Mouse (Mus musculus) cerebellum, adult 11 months (tissue): ENCODE data around the gene Cpt1b.
"Not testable (repeated sequence)": the region's sequence is repeated elsewhere in the genome, so short reads cannot be mapped to it uniquely, and the experiment has no call there.

ENCODE experiments used
- DNase-seq: peaks from one replicate; pipeline ENCODE4 v3.0.0; 2022

Cpt1b gene

DNA sequence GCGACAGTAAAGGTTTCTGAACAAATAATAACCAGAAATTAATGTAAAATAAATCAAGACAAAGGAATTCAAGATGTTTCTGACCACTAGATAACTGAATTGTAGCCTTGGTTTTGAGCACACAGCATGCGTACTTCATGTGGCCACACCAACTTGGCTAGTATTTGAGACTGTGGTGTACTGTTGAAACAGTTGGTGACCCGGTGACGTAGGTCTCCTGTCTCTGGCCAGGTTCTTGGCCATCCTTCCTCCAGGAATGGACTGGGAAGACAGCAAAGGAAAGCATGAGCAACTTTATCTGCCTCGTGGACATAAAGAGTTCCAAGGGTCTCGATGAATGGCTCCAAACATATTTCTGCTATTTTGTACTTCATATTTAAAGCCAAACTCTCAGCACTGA is 6.1 kb upstream of the Cpt1b start:
- DNase-seq: no peak

DNA sequence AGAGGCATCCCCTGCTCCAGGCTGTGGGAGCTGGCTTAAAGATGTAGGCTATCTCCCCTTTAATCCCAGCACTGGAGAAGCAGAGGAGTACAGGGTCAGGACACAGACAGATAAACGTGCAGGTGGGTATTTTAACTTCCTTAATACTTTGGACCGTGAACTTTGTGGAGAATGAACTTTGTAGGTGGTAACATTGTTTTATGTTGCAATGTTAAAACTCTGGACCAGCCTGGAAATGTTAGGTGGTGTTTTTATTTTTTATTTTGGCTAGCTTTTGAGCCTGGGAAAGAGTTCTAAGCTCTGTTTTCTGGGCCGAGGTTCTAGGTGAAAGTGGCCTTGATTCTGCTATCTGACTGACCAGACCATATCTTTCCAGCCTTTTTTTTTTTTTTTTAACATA is 5.6 kb upstream of the Cpt1b start:
- DNase-seq: no peak

DNA sequence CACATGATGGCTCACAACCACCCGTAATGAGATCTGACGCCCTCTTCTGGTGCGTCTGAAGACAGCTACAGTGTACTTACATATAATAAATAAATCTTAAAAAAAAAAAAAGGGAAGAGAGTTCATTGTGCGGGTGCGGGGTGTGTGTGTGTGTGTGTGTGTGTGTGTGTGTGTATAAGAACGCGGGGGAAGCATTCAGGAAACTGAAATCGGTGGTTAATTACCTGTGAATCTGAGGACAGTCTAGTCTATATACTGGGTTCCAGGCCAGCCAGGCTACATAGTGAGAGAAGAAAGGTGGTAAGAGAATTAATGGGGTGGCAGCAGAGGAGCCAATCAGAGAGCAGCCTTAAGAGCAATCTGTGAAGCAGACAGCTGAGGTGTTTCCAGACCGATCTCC is 5.1 kb upstream of the Cpt1b start:
- not testable (repeated sequence) for DNase-seq

DNA sequence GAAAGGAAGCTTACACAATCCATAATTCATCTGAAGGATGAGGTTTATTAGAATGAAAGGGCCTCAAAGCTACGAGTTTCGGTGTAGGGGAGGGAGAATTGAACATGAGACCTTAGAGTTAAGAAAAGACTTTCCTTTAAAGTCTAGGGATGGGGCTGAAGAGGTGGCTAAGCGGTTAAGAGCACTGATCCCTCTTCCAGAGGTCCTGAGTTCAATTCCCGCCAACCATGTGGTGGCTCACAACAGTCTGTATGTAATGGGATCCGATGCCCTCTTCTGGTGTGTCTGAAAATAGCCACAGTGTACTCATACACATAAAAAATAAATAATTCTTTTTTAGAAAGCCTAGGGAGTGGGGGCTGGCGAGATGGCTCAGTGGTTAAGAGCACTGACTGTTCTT is 4.7 kb upstream of the Cpt1b start:
- peak; percentile 41 for DNase-seq

DNA sequence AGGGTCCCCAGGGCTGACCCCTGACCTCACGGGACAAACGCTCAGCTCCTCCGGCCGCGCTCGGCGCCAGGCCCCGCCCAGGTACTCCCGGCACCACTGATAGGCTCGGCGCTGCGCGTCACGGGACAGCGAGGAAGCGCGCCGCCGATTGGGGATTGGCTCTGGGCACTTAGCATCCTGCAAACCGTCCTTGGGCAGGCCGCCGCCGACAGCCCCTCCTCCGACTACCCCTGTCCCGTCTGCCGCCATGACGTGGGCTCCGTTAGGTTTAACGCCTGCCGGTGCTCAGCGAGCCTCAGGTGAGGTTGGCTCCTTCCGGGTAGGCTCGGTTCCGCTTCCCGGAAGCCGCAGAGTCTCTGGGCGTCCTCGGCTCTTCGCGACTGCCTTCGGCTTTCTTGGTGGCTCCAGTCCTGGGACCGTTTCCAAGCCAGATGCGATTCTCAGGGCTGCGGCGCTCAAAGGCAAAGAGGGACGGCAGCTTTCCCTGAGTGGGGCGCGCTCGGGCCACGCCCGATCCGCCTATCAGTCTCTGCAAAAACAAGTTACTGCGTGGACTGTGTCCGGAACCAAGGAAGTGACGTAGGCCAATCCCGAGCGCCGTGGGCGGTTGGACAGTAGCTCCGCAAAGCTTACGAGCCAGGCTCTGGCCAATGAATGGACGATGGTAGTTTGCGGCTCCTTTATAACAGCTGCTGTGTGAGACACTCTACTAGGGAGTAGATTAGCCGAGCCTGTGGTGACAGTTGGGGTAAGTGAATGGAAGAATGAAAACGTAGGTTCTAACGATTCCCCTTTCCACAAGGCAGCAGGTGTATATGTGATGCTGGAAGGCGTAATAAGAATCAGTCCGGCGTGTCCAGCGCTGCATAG is 3.9 kb upstream of the Cpt1b start, which contains the start of the genes C730034F03Rik, Gm44502 and Chkb:
Gene C730034F03Rik, plus strand, starts transcription at position 238 of the 870 bp plus-strand sequence.
Gene Gm44502, minus strand, starts transcription at position 345 of the 870 bp plus-strand sequence.
Gene Chkb, minus strand, starts transcription at position 557 of the 870 bp plus-strand sequence.
- DNase-seq: peak; percentile 90

DNA sequence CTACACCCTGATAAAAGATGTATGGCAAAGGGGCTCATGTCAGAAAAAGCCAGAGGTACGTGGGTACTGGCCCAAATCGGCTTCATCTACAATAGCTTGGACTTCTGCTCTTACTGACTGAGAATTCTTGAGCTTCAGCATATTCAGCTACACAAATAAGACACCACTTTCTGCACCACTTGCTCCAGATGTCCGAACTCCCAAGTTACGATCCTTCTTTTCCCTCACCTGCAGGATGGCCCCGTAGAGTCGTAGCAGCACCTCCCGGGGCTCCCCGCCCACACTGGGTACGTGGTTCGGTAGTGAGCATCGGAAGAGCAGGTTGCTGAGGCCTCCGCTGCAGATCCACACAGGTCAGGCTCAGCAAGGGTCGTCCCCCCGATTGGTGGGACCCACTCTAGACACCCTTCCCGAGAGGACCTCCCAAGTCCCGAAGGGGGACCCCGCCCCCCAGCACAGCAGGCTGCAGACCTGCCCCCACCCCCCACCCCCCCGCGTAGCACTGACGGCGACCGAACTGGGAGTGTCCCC is 3.2 kb upstream of the Cpt1b start:
- DNase-seq: no peak

DNA sequence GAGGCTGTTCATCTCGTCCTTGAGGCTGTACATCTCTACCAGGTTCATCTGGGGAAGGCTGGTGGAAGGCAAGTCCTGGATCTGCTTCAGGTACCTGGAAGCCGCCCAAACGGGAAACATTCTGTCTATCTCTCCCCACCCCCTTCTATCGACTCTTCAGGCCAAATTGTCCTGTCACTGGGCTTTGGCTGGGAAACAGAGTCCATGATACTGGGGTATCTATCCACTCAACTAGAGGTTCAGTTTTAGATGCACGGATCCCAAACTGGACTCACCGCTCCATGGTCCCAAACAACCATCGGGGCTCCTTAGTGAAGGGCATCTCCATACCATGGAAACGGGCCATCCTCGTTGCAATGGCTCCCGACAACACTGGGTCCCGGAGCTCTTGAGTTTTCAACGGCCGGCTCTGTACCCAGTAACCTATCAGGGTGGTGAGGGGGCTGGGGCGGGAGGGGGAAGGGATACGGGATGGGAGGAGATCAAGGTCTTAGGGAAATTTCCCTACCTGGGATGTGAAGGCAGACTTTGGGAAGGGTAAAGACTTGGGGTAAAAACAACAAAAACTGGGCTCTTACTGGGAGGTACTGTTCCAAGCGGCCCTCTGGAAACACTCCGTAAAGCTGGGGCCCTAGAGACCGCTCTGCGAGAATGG is 2.6 kb upstream of the Cpt1b start:
- no peak for DNase-seq

DNA sequence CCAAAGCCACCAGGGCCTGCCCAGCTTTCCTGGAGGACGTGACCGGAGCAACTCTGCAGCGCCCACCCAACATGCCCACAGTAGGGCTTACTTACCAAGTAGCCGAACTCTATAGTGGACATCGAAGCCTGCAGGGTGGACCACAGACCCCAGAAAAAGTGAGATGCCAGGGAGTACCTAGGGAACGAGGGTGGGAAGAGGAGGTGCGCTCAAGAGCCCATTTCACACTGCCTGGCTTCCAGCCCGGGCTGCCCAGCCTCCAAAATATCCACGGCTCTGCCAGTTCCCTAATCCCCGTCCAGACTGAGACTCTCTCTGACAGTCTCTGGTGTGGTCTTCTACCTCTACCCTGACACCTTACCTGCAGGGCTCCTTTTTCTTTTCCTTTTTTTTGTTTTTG is 1.1 kb upstream of the Cpt1b start:
- DNase-seq: no peak

DNA sequence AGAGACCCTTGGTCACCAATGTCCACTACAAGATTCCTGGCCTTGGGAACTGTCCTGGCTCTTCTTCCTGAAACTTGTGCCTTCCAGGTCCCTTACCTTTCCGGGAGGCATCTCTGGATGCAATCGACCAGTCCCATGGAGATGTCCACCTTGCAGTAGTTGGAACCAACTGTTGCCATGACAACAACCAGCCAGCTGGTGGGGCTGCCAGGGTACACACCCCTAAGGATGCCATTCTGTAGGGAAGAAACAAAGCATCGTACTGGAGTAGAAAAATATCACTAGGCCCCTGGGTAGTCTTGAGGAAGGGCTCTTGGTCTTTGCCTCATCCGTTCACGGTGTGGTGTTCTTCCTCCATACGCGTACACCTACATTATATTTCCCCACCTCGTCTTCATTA is 1.0 kb downstream of the Cpt1b start:
- DNase-seq: no peak

DNA sequence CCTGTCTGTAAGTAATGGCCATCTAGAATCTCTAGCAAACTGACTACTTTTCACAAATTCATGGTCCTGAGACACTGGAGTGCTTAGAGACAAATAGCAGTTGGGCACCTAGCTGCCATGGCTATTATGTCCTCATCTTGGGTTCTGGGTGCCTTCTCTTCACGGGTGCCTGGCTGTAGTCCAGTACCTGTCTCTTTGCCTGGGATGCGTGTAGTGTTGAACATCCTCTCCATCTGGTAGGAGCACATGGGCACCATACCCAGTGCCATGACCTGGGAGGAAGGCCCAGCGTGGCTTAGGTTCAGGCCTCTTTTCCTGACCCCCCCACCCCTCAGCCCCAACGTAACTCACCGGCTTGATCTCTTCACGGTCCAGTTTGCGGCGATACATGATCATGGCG is 3.7 kb downstream of the Cpt1b start:
- DNase-seq: no peak

DNA sequence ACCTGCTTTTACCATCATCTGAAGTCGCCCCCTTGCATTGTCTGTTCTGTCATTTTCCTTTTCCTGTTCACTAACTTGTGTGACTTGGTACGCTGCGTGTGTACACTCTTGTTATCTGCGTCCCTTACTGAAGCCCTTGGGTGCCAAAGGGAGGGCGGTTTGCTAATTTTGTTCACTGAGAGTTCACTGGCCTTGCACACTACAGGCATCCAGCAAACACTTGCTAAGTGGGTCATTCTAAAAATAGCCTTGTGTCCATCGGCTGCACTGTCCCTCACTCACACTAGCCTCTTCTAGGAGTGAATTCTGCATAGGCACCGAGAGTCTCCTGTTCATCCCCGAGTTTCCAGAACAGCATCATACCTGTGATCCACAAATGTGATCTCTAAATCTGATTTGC is 10.4 kb downstream of the Cpt1b start:
- no peak for DNase-seq

DNA sequence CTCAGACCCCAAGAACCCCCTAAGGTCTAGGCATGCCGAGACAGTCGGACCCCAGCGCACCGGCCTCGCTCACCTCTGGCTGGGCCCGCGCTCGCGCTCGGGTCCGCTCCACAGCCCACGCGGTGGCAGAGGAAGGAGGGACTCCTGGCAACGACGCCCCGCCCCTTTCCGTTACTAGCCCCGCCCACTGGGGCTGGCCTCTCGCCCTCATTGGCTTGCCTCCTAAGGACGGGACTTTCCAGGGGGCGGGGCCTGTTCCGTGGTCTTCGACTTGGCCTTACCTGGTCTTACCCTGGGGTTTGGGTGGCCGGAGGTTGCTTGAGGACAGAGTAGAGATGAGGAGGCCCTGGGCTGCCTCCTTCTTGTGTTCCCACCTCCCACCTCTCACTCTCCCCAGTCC is 15.5 kb downstream of the Cpt1b start, which contains the start of gene Syce3:
Gene Syce3, minus strand, starts transcription at position 386 of the 400 bp plus-strand sequence.
- no peak for DNase-seq

DNA sequence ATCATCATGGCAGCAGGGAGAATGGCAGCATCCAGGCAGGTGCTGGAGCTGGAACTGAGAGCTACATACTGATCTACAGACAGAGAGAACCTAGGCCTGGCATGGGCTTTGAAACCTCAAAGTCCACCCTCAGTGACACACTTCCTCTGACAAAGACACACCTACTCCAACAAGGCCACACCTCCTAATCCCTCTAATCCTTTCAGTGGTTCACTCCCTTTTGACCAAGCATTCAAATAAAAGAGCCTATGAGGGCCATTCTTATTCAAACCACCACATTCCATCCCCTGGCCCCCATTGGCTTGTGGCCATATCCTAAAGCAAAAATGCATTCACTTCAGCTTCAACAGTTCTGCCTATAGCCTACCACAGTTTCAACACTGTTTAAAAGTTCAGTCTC is 19.0 kb downstream of the Cpt1b start:
- no peak for DNase-seq

DNA sequence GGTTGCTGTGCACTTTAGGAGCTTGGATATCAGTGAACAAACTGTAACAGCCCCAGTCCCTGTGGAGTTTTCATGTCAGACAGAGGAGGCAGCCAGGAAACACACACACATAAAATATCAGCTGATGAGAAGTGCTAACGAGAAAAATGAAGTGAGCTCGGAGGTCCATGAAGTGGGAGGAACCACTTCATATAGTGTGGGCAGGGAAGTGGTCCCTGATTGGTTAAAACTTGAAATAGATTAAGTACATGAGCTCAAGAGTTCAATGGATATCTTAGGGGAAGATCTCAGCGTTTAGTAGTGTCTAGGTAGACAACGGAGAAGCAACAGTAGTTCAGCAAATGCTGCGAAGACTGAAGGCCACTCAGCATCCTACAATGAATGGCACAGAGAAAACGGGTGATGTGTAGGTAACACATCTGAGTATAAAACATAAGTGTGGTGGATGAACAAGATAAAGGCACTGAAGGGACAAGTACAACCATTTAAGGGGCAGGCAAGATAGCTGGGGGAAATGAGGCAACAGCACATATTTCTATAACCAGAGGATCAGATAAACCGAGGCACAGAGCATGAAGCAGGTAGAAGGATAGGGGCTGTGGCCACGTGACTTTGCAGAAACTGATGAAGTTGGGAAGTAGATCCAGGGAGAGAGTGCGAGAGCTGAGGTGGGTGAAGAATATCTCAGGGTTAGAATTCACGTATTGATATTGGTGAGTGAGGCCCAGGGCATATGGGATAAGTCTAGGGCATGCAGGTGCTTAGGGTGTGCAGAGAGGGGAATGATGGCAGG is 20.6 kb downstream of the Cpt1b start:
- DNase-seq: no peak

DNA sequence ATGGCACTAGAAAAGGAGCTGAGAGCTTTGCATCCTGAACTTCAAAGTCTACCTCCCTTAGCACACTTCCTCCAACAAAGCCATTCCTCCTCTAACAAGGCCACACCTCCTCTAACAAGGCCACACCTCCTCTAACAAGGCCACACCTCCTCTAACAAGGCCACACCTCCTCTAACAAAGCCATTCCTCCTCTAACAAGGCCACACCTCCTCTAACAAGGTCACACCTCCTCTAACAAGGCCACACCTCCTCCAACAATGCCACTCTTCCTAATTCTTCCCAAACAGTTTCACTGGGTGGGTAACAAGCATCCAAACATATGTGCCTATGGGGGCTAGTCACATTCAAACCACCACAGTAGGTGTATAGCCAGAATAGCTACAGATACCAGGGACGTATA is 23.2 kb downstream of the Cpt1b start:
- no peak for DNase-seq

DNA sequence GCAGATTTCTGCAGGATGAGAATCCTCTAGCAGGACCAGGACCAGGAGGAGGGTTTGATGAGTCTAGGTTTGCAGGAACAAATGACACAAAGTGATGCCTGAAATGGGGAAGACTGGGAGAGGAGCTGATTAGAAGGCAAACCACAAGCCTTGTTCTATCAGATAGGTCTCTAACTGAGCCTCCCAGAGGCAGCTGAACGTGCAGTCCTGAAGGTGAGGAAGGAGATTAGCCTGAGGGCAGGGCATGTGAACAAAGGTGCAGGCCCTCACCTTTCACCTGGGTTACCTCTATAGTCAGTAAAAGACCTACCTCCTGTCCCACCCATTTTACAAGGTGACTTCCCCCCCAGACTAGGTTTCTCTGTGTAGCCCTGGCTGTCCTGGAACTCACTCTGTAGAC is 25.9 kb downstream of the Cpt1b start:
- no peak for DNase-seq

DNA sequence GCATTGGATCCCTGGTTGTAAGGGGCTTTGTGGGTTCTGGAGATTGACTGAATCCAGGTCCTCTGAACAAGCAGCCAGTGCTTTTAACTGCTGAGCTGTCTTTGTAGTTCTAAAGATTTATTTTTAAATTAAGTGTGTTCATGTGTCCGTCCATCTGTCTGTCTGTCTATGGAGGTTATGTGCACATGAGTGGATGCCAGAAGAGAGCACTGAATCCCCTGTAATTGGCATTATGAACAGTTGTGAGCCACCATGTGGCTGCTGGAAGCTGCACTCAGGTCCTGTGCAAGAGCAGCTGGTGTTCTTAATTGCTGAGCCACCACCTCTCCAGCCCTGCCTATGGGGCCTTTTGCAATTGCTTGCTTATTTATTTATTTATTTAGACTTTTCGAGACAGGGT is 27.5 kb downstream of the Cpt1b start:
- DNase-seq: no peak

DNA sequence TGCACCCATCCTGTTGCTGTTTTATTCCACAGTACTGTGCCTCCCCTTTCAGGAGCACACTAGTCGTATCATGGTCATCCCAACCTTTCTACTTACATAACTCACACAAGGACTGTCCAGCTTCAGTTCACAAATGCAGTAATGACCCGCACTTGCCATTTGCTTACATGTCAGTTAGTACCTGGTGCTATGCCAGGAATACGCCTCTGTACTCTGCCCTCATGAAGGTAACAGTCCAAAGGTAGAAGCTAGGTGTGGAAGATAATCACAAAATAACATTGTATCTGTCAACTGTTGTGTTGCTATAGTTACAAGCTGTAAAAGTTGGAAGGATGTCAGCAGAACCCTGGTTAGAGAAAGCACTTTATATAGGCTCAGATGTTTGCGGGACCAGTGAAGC is 28.8 kb downstream of the Cpt1b start:
- DNase-seq: no peak

DNA sequence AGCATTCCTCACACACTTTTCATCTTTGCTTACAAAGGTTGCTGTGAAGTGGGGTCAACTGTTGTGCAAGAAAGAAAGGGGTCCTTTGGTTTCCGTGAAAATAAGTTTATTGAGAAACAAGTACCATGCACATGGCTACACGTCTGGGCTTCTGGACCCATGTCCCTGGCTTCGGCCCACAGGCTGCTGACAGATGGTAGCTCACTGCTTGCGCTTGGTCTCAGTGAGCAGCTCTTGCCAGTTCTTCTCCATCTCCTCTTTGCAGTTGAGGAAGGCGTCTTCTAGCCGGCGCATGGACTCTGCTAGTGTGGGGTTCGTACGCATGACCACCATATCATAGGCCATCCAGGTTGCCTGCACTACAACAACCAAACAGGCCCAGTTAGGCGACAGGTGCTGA is 35.6 kb downstream of the Cpt1b start:
- no peak for DNase-seq

DNA sequence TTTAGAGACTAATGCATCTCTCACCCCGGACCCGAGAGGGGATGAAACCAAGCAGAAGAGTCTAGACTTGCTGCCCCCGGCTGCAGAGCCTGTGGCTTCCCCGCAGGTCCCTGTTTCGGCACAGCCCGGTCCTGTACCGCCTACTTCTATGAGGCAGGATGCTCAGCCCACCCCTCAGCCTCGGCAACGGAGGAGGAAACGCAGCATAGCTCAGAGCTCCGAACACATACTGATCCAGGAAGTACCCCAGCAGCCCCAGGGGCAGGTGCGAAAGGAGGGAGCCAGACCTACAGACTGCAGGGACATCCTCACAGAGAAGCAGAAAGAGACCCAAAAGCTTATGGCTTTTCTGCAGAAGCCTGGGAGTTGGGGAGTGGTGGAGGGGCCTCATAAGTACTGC is 38.5 kb downstream of the Cpt1b start:
- DNase-seq: no peak

DNA sequence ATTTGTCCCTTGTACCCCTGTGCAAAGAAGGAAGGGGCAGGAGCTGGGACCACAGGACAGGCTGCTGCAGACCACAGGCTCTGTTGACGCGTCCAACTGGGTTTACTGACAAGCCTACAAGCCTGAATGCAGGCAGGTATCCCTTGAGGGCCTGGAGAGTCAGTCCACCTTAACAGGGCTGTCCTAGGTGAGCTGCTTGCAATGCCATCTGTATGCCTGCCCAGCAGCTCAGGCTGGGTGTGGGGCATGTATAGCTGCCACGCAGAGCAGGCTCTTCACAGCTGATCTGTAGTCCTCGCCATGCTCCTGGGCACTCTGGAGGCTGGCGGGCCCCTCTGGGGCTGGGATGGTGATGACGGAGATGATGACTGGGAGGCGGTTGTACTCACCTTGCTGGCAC is 41.0 kb downstream of the Cpt1b start, which contains the start of gene Klhdc7b:
Gene Klhdc7b, plus strand, starts transcription at position 301 of the 400 bp plus-strand sequence.
- DNase-seq: no peak

DNA sequence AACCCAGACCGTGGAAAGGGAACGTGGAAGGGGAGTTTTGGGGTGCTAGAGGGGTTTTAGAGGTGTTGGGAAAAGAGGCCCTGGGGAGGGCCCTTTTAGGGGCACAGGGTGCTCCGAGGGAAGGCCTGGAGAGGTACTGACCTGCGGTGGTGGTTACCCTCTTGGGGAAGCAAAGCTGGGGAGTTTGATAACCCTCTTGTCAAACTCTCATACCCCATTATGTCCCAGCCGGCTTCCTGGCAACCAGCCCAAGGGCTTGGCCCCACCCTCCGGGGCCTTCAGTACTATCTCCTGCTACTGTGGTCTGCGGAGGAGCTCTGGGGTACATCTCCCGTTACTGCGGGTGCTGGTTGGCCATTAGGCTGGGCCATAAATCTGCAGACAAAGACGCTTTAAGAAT is 46.2 kb downstream of the Cpt1b start:
- peak; percentile 65 for DNase-seq

DNA sequence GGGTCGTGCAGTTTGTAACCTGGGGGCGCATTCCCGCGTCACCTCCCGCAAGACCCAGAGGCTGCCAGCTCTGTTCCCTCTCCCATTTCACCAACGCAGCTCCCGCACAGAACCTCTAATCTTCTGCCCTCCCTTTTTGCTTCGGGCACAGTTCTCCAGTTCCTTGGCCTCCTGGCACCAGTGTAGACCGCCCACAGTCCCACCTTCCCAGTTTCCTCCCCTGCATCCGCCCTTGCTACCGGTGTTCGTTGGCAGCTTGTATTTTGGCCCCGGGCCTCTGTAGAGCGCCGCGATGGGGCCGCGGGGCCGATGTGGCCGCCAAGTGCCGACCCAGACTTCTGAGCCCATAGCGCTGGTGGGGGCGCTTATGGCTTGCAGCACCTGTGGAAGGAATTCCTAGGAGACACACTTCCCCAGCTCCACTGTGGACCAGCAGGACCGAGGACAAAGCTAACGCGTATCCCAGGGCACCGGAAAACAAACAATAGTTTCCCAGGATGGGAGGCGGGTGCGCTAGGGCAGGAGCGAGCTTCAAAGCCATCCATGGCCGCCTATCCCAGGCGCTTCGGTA is 46.7 kb downstream of the Cpt1b start, which contains the start of gene Odf3b:
Gene Odf3b, minus strand, starts transcription at position 452 of the 571 bp plus-strand sequence.
- DNase-seq: peak; percentile 83
